Mouse (Mus musculus): Measurements from ENCODE around the gene Ranbp10.

DNA sequence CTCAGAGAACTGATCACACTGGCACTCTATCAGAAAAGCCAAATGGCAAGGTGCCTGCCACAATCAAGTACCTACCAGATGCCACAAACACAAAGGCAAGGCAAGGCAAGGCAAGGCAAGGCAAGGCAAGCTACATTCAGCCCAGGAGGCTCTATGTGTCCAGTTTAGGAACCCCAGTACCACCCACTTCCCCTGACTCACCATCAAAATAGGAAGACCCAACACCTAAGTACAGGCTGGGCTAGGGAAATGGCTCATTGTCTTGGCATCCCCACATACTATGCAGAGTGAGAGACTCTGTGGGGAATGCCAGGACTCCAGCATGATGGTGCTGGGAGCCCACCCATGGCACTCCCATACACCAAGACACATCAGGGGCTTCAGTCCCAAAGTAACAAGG, 37.5 kb downstream of the Ranbp10 start:
- no peak for TF ChIP-seq POLR2A (IDR thresholded peaks at IDR 0.05; ENCODE audit: insufficient read depth, low read depth, low read length)
- TF ChIP-seq CTCF (IDR thresholded peaks at IDR 0.05) = no peak
